Mouse (Mus musculus): ENCODE data around the gene Rnf166. TPM values are rescaled to one million over a fixed set of nuclear protein-coding genes. Genes with fewer than 3 reads are reported as not detected.

The Rnf166 gene
- polyA plus RNA-seq, 1 experiment = 32.7 TPM

- 74% methylated on average over 5 of the region's 5 CpGs for WGBS
- Histone ChIP-seq H3K27ac (ENCODE audit: control insufficient read depth, insufficient read depth, low read depth, low read length, poor library complexity) (no peak overlapping the region), H3K4me1 (ENCODE audit: control insufficient read depth, insufficient read depth, low read length) (peaks cover 5% of the 10 kb centered on the region; the same call in 1 of the 2 replicates), H3K4me3 (replicated peaks; ENCODE audit: control insufficient read depth, low read depth, low read length) (no peak overlapping the region)
- TF ChIP-seq POLR2A (IDR thresholded peaks at IDR 0.05; ENCODE audit: borderline replicate concordance, control insufficient read depth, low read depth, low read length) = no peak
- TF ChIP-seq CTCF (IDR thresholded peaks at IDR 0.05; ENCODE audit: control insufficient read depth, insufficient read depth, low read length) = no peak
These were observed 52.2 kb downstream of the Rnf166 start for GRCm38 (mm10) chr8:122423659-122424058.

GRCm38 (mm10) chr8:122423217-122423616, 52.6 kb downstream of the Rnf166 start:
- H3K4me1 ChIP-seq (ENCODE audit: control insufficient read depth, insufficient read depth, low read length) = peaks cover 3% of the 10 kb centered on the region; the same call in 1 of the 2 replicates

GRCm38 (mm10) chr8:122421376-122422070, 54.3 kb downstream of the Rnf166 start, which contains the start of gene Il17c:
Gene Il17c, plus strand, starts transcription at chr8:122422020.
- Histone ChIP-seq H3K4me3 (replicated peaks; ENCODE audit: control insufficient read depth, low read depth, low read length) (no peak within 1 kb of the TSS), H3K27ac (ENCODE audit: control insufficient read depth, insufficient read depth, low read depth, low read length, poor library complexity) (no peak within 1 kb of the TSS), H3K4me1 (ENCODE audit: control insufficient read depth, insufficient read depth, low read length) (no peaks in the 10 kb centered on the region)
- WGBS = 85% methylated on average over 14 of the region's 14 CpGs
- TF ChIP-seq CTCF (IDR thresholded peaks at IDR 0.05; ENCODE audit: control insufficient read depth, insufficient read depth, low read length) (no peak), POLR2A (IDR thresholded peaks at IDR 0.05; ENCODE audit: borderline replicate concordance, control insufficient read depth, low read depth, low read length) (no peak)

More at GRCm38 (mm10) chr8:122423217-122423616, 52.6 kb downstream of the Rnf166 start:
- no peak overlapping the region for H3K4me3 ChIP-seq (replicated peaks; ENCODE audit: control insufficient read depth, low read depth, low read length)
- no peak overlapping the region for H3K27ac ChIP-seq (ENCODE audit: control insufficient read depth, insufficient read depth, low read depth, low read length, poor library complexity)
- TF ChIP-seq POLR2A (IDR thresholded peaks at IDR 0.05; ENCODE audit: borderline replicate concordance, control insufficient read depth, low read depth, low read length) = no peak
- no peak for TF ChIP-seq CTCF (IDR thresholded peaks at IDR 0.05; ENCODE audit: control insufficient read depth, insufficient read depth, low read length)
- 90% methylated on average over 24 of the region's 24 CpGs for WGBS

- Histone ChIP-seq H3K4me3 (replicated peaks; ENCODE audit: control insufficient read depth, low read depth, low read length) (no peak overlapping the region), H3K27ac (ENCODE audit: control insufficient read depth, insufficient read depth, low read depth, low read length, poor library complexity) (no peak overlapping the region), H3K4me1 (ENCODE audit: control insufficient read depth, insufficient read depth, low read length) (no peaks in the 10 kb centered on the region; the same call in 1 of the 2 replicates)
- 83% methylated on average over 9 of the region's 9 CpGs for WGBS
- TF ChIP-seq CTCF (IDR thresholded peaks at IDR 0.05; ENCODE audit: control insufficient read depth, insufficient read depth, low read length) (no peak), POLR2A (IDR thresholded peaks at IDR 0.05; ENCODE audit: borderline replicate concordance, control insufficient read depth, low read depth, low read length) (no peak)
These were observed 55.8 kb downstream of the Rnf166 start for GRCm38 (mm10) chr8:122419881-122420555.

Other genes with a start within 250 kb of the Rnf166 start
- 125 and 324 TPM in 2 replicates for gene Zfpm1, start 193.9 kb downstream of the Rnf166 start, polyA plus RNA-seq (2011; ENCODE audit: insufficient read depth, insufficient read length, low replicate concordance, missing spikeins)
- gene Trhr2, start 115.3 kb downstream of the Rnf166 start, polyA plus RNA-seq (2011; ENCODE audit: insufficient read depth, insufficient read length, low replicate concordance, missing spikeins) = not detected in 2 replicates
- 38.3 and 50.7 TPM in 2 replicates for gene Zc3h18, start 99.5 kb downstream of the Rnf166 start, polyA plus RNA-seq (2011; ENCODE audit: insufficient read depth, insufficient read length, low replicate concordance, missing spikeins)
- gene Il17c, start 54.0 kb downstream of the Rnf166 start, polyA plus RNA-seq (2011; ENCODE audit: insufficient read depth, insufficient read length, low replicate concordance, missing spikeins) = not detected in 2 replicates
- 168 and 494 TPM in 2 replicates for gene Cyba, start 43.1 kb downstream of the Rnf166 start, polyA plus RNA-seq (2011; ENCODE audit: insufficient read depth, insufficient read length, low replicate concordance, missing spikeins)
- gene Mvd, start 32.6 kb downstream of the Rnf166 start, polyA plus RNA-seq (2011; ENCODE audit: insufficient read depth, insufficient read length, low replicate concordance, missing spikeins) = 2.4 and 6.3 TPM in 2 replicates
- gene Snai3, start 15.3 kb downstream of the Rnf166 start, polyA plus RNA-seq (2011; ENCODE audit: insufficient read depth, insufficient read length, low replicate concordance, missing spikeins) = 2.2 TPM in 1 of 2 replicates, not detected in the other
- 62.9 and 122 TPM in 2 replicates for gene Ctu2, start 79 bp upstream of the Rnf166 start, polyA plus RNA-seq (2011; ENCODE audit: insufficient read depth, insufficient read length, low replicate concordance, missing spikeins)
- 21.6 and 49.3 TPM in 2 replicates for gene Piezo1, start 75.3 kb upstream of the Rnf166 start, polyA plus RNA-seq (2011; ENCODE audit: insufficient read depth, insufficient read length, low replicate concordance, missing spikeins)
- gene Cdt1, start 92.0 kb upstream of the Rnf166 start, polyA plus RNA-seq (2011; ENCODE audit: insufficient read depth, insufficient read length, low replicate concordance, missing spikeins) = 62.8 and 68.5 TPM in 2 replicates
- 41.8 and 95.4 TPM in 2 replicates for gene Aprt, start 100.8 kb upstream of the Rnf166 start, polyA plus RNA-seq (2011; ENCODE audit: insufficient read depth, insufficient read length, low replicate concordance, missing spikeins)
- 18.7 and 40.6 TPM in 2 replicates for gene Galns, start 135.4 kb upstream of the Rnf166 start, polyA plus RNA-seq (2011; ENCODE audit: insufficient read depth, insufficient read length, low replicate concordance, missing spikeins)
- gene Trappc2l, start 135.6 kb upstream of the Rnf166 start, polyA plus RNA-seq (2011; ENCODE audit: insufficient read depth, insufficient read length, low replicate concordance, missing spikeins) = 14.0 and 36.5 TPM in 2 replicates
- not detected in 2 replicates for gene Pabpn1l, start 146.7 kb upstream of the Rnf166 start, polyA plus RNA-seq (2011; ENCODE audit: insufficient read depth, insufficient read length, low replicate concordance, missing spikeins)
- 16.3 and 58.8 TPM in 2 replicates for gene Cbfa2t3, start 223.0 kb upstream of the Rnf166 start, polyA plus RNA-seq (2011; ENCODE audit: insufficient read depth, insufficient read length, low replicate concordance, missing spikeins)

All from bone marrow, adult 2 months (tissue).